Mouse (Mus musculus): ENCODE data around the gene Errfi1. TPM values are rescaled to one million over a fixed set of nuclear protein-coding genes. Genes with fewer than 3 reads are reported as not detected.

Errfi1 gene
- polyA plus RNA-seq, 1 experiment from 2014 or later = 164 TPM

DNA sequence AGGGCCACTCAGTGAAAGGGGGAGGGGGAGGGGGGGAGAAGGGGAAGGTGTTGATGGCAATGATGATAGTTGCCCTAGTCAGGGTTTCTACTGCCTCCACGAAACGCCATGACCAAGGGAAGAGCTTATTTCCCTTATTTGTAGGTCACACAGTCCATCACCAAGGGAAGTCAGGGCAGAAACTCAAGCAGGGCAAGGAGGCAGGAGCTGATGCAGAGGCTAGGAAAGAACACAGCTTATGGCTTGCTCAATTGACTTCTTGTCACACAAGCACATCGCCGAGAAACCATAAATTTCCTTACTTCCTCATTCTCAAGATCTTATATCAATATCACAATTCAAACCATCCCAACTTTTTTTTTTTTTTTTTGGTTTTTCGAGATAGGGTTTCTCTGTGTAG is 37.6 kb downstream of the Errfi1 start:
- CTCF ChIA-PET = interaction anchor here (1.5 to 2.5 kb wide), 2 partner anchors 11 to 35 kb away, joined by 3 to 11 read pairs; no protein-coding TSS in a partner anchor
- in situ Hi-C loops (cut with MboI; ENCODE audit: low pct_unique_long_range_greater_than_20kb) = no loop called here

DNA sequence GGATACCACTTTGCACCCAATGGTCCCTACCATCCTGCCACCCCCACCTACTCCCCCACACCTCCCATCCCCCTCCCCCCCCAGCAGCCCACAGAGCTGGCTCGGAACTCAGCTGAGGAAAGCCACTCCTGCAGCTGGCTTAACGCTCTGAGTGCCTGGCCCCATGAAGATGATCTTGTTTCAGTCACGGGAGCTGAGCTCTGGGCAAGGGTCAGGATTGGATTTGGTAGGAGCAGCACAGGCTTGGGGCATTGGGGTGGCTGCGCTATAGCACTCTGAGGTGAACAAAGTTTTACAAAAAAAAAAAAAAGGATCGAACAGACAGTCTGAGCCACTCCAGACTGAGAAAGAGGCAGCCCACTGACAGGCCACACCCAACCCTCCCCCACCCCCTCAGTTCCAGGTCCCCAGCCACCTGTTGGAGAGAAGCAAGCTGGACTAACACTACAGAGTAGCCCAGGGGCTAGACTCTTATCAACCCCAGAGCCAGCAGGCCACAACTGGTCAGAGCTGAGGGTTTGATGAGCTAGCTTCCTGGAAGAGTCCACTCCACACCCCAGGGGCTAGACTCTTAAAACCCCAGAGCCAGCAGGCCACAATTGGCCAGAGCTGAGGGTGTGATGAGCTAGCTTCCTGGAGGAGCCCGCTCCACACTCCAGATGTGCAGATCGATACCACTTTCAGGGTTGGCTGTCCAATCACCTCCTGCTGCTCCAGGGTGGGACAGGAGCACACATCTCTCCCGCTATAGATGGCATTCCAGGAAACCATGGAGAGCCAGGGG is 41.2 kb downstream of the Errfi1 start:
- ATAC-seq = no peak
- POLR2A ChIA-PET = no interaction called here
- in situ Hi-C loops (cut with MboI; ENCODE audit: low pct_unique_long_range_greater_than_20kb) = loop anchor here (5.0 kb wide), 1 partner anchor 238 kb away; no protein-coding TSS in a partner anchor
- no peaks in the 10 kb centered on the region for H3K27me3 ChIP-seq
- DNase-seq (ENCODE audit: low read depth, low spot score) = no peak
- CTCF ChIA-PET = no interaction called here
- no peak for TF ChIP-seq CTCF (IDR thresholded peaks at IDR 0.05)

More for the DNA sequence above, 37.6 kb downstream of the Errfi1 start:
- POLR2A ChIA-PET = interaction anchor here (0.6 to 1.5 kb wide), 2 partner anchors 19 to 266 kb away, joined by 3 to 4 read pairs; no protein-coding TSS in a partner anchor
- H3K27me3 ChIP-seq = no peaks in the 10 kb centered on the region
- TF ChIP-seq CTCF (IDR thresholded peaks at IDR 0.05) = no peak
- no peak for DNase-seq (ENCODE audit: low read depth, low spot score)
- ATAC-seq = no peak

- no peak for TF ChIP-seq CTCF (IDR thresholded peaks at IDR 0.05)
- in situ Hi-C loops (cut with MboI; ENCODE audit: low pct_unique_long_range_greater_than_20kb) = loop anchor here (5.0 kb wide), 1 partner anchor 240 kb away; no protein-coding TSS in a partner anchor
- no peak for DNase-seq (ENCODE audit: low read depth, low spot score)
- CTCF ChIA-PET = no interaction called here
- no peaks in the 10 kb centered on the region for H3K27me3 ChIP-seq
- POLR2A ChIA-PET = no interaction called here
- ATAC-seq = no peak
Measured at GRCm38 (mm10) chr4:150896896-150897624, 43.3 kb downstream of the Errfi1 start.

GRCm38 (mm10) chr4:150898716-150899365 is 45.1 kb downstream of the Errfi1 start:
- ChIA-PET CTCF (interaction anchor here (0.9 to 1.2 kb wide), 2 partner anchors 27 to 243 kb away, joined by 4 to 7 read pairs; no protein-coding TSS in a partner anchor), POLR2A (no interaction called here)
- in situ Hi-C loops (cut with MboI; ENCODE audit: low pct_unique_long_range_greater_than_20kb) = loop anchor here (5.0 kb wide), 1 partner anchor 242 kb away; no protein-coding TSS in a partner anchor
- ATAC-seq (no peak), DNase-seq (ENCODE audit: low read depth, low spot score) (no peak)
- no peak for TF ChIP-seq CTCF (IDR thresholded peaks at IDR 0.05)
- H3K27me3 ChIP-seq = no peaks in the 10 kb centered on the region

DNA sequence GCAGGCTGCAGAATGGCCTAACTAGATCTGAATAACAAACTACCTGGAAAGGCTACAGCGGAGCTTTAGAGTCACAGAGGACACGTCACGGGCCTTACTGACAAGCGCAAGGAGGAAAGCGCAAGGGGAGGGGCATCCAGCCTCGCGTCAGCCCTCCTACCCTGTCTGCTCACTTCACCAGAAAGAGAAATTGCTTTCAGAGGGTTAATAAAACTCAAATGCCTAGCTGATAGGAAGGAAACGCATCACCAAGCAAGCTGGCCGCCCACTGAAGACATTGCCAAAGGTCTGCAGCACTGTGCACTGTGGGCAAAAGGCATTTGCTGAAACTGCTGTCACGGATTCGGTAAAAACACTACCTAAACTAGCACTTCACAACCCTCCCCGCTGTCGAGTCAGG is 46.8 kb downstream of the Errfi1 start:
- in situ Hi-C loops (cut with MboI; ENCODE audit: low pct_unique_long_range_greater_than_20kb) = no loop called here
- no peaks in the 10 kb centered on the region for H3K27me3 ChIP-seq
- CTCF ChIA-PET = interaction anchor here (1.2 to 2.2 kb wide), 2 partner anchors 49 to 244 kb away, joined by 3 to 8 read pairs; no protein-coding TSS in a partner anchor
- ATAC-seq (no peak), DNase-seq (ENCODE audit: low read depth, low spot score) (no peak)
- TF ChIP-seq CTCF (IDR thresholded peaks at IDR 0.05) = no peak
- POLR2A ChIA-PET = interaction anchor here (0.5 kb wide), 1 partner anchor 8 kb away, joined by 3 read pairs; no protein-coding TSS in a partner anchor

DNA sequence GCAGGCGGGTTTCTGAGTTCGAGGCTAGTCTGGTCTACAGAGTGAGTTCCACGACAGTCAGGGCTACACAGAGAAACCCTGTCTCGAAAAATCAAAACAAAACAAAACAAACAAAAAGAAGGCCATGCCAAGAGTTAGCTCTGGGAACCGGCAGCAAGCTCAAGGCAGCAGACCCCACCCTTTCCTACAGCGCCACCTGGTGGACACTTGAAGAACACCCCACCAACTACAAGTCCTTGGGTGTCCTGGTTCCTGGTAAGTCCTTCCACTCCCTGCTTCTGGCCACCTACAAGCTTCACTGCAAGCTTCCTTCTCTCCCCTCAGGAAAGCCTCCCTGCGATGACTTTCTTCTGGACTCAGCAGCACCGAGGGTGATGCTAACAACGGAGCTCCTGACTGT is 47.9 kb downstream of the Errfi1 start:
- no peak for TF ChIP-seq CTCF (IDR thresholded peaks at IDR 0.05)
- DNase-seq (ENCODE audit: low read depth, low spot score) (no peak), ATAC-seq (no peak)
- in situ Hi-C loops (cut with MboI; ENCODE audit: low pct_unique_long_range_greater_than_20kb) = no loop called here
- ChIA-PET POLR2A (interaction anchor here (0.6 to 1.3 kb wide), 5 partner anchors 24 to 102 kb away, joined by 3 read pairs; no protein-coding TSS in a partner anchor), CTCF (interaction anchor here (0.7 to 2.5 kb wide), 11 partner anchors 9 to 260 kb away, joined by 3 to 11 read pairs (median 4); no protein-coding TSS in a partner anchor)
- H3K27me3 ChIP-seq = no peaks in the 10 kb centered on the region

DNA sequence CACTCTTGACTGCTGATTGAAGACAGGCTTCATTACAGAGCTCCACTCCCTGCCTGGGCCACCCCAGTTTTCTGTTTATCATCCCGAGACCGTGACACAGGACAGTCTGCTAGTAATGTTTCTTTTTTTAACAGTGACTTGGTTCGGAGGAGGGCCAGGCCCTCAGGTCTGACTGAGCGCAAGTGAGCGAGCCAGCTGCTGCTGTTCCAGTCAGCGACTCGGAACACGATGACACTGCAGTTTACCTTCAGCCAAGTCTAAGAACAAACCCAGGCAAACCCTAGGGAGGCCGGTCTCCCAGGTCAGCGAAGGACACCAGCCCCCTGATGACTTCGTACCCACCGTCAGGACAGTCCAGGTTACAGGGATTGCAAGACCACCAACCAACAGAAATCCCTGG is 48.3 kb downstream of the Errfi1 start:
- no peak for DNase-seq (ENCODE audit: low read depth, low spot score)
- CTCF ChIA-PET = interaction anchor here (0.7 to 2.5 kb wide), 11 partner anchors 9 to 260 kb away, joined by 3 to 11 read pairs (median 4); no protein-coding TSS in a partner anchor
- no peaks in the 10 kb centered on the region for H3K27me3 ChIP-seq
- no peak for ATAC-seq
- in situ Hi-C loops (cut with MboI; ENCODE audit: low pct_unique_long_range_greater_than_20kb) = no loop called here
- POLR2A ChIA-PET = interaction anchor here (0.6 to 1.3 kb wide), 5 partner anchors 25 to 102 kb away, joined by 3 read pairs; no protein-coding TSS in a partner anchor
- no peak for TF ChIP-seq CTCF (IDR thresholded peaks at IDR 0.05)

GRCm38 (mm10) chr4:150903091-150903742 is 49.5 kb downstream of the Errfi1 start:
- in situ Hi-C loops (cut with MboI; ENCODE audit: low pct_unique_long_range_greater_than_20kb) = no loop called here
- CTCF ChIA-PET = interaction anchor here (1.6 to 2.5 kb wide), 3 partner anchors 33 to 53 kb away, joined by 3 to 11 read pairs (median 8); no protein-coding TSS in a partner anchor
- no peak for TF ChIP-seq CTCF (IDR thresholded peaks at IDR 0.05)
- POLR2A ChIA-PET = no interaction called here
- DNase-seq (ENCODE audit: low read depth, low spot score) (no peak), ATAC-seq (no peak)
- no peaks in the 10 kb centered on the region for H3K27me3 ChIP-seq

DNA sequence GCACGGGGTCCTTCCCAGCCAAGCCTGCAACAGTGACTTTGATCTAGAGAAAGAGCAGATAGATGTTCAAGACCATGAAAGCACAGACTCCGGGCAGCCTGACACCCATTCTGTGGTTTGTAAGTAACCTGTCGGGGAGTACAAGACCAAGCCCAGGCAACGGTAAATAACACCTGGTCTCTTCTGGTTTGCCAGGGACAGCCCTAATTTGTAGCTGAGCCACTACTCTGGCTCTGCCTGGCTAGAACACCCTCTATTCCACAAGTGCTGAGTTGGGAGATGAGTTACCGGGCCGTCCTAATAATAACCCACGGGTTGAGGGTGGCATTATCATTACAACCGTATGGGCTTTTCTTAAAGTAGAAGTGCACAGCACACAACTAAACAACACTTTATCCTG is 53.4 kb downstream of the Errfi1 start:
- H3K27me3 ChIP-seq = no peaks in the 10 kb centered on the region
- TF ChIP-seq CTCF (IDR thresholded peaks at IDR 0.05) = no peak
- in situ Hi-C loops (cut with MboI; ENCODE audit: low pct_unique_long_range_greater_than_20kb) = no loop called here
- DNase-seq (ENCODE audit: low read depth, low spot score) (no peak), ATAC-seq (no peak)
- CTCF ChIA-PET = no interaction called here
- POLR2A ChIA-PET = no interaction called here
